Mouse (Mus musculus) liver, adult 2 months (tissue): ENCODE measurements around the gene Gxylt2. TPM values are rescaled to one million over a fixed set of nuclear protein-coding genes. Genes with fewer than 3 reads are reported as not detected.

Experiments
- DNase-seq: peaks from one replicate; pipeline ENCODE4 v3.0.0-alpha.2; 2011; ENCODE audit warnings: low read depth, low spot score; ENCODE audit errors: extremely low read depth
- H3K27ac ChIP-seq: fragments of 200-500 bp; replicated peaks from 2 replicates; pipeline ENCODE4 v1.5.1; 2012; ENCODE audit warnings: low read depth, mild to moderate bottlenecking, control low read depth, inconsistent platforms, low read length; ENCODE audit not compliant: insufficient read depth
- H3K27me3 ChIP-seq: fragments of 200-500 bp; 2 replicates; pipeline ENCODE4 v1.6.1; 2012; ENCODE audit warnings: mild to moderate bottlenecking, moderate library complexity, low read length, inconsistent platforms; ENCODE audit not compliant: control insufficient read depth, insufficient read depth
- H3K36me3 ChIP-seq: fragments of 200-500 bp; 2 replicates; pipeline ENCODE4 v1.6.1; 2012; ENCODE audit warnings: low read length, inconsistent platforms; ENCODE audit not compliant: control insufficient read depth, insufficient read depth
- H3K4me1 ChIP-seq: fragments of 200-500 bp; 2 replicates; pipeline ENCODE4 v1.6.1; 2011; ENCODE audit warnings: low read length; ENCODE audit not compliant: control insufficient read depth, insufficient read depth
- H3K4me3 ChIP-seq: fragments of 200-500 bp; 2 replicates; pipeline ENCODE4 v1.5.1; 2011; ENCODE audit warnings: low read depth, mild to moderate bottlenecking, control low read depth, low read length, moderate library complexity; ENCODE audit not compliant: insufficient read depth
- H3K79me2 ChIP-seq: fragments of 200-500 bp; 2 replicates; pipeline ENCODE4 v1.6.1; 2012; ENCODE audit warnings: inconsistent platforms, mild to moderate bottlenecking, low read length, moderate library complexity; ENCODE audit not compliant: control insufficient read depth, insufficient read depth
- H3K9ac ChIP-seq: fragments of 200-500 bp; 2 replicates; pipeline ENCODE4 v1.6.1; 2012; ENCODE audit warnings: low read depth, mild to moderate bottlenecking, control low read depth, inconsistent platforms, low read length
- CTCF ChIP-seq: fragments of 200-500 bp; IDR thresholded peaks from 2 replicates; pipeline ENCODE4 v1.5.1; 2011; ENCODE audit warnings: low read depth, low read length, control low read depth
- POLR2A ChIP-seq: fragments of 200-500 bp; IDR thresholded peaks from 2 replicates; pipeline ENCODE4 v1.6.1; 2011; ENCODE audit warnings: low read length, control low read depth; ENCODE audit not compliant: insufficient read depth; ENCODE audit errors: extremely low read depth
- WGBS: fragments of 180-500 bp; shearing (Covaris S2); methylation state at CpG from one replicate; pipeline ENCODE4 v1.1.7; 2018; 5-methylcytosine and 5-hydroxymethylcytosine counted together
- polyA plus RNA-seq: library from polyadenylated mRNA; depleted of rRNA; stranded (reverse); fragments of >200 nt; gene quantifications from 2 replicates; pipeline ENCODE4 v1.2.3, GENCODE M21; 2012; rRNA removed
- total RNA-seq: library from RNA; depleted of rRNA; stranded (reverse); fragments of >200 nt; gene quantifications from 2 replicates; pipeline ENCODE4 v1.2.3, GENCODE M21; 2014; rRNA removed

The Gxylt2 gene
- total and polyA plus RNA-seq, 2 experiments, result under 0.01 TPM; not detected in 1

GRCm38 (mm10) chr6:100847264-100847663, 142.7 kb downstream of the Gxylt2 start:
- TF ChIP-seq POLR2A (no peak), CTCF (no peak)
- DNase-seq, result no peak
- peaks cover 16% of the 10 kb centered on the region for H3K36me3 ChIP-seq
- H3K79me2 ChIP-seq, result peaks cover 24% of the 10 kb centered on the region
- H3K9ac ChIP-seq, result no peak overlapping the region
- H3K27ac ChIP-seq, result no peak overlapping the region
- H3K27me3 ChIP-seq, result no peaks in the 10 kb centered on the region
- 95% methylated on average over 5 of the region's 5 CpGs for WGBS
- no peak overlapping the region for H3K4me3 ChIP-seq
- H3K4me1 ChIP-seq, result peaks cover 23% of the 10 kb centered on the region

- Histone ChIP-seq H3K36me3 (peaks cover 10% of the 10 kb centered on the region), H3K4me1 (peaks cover 23% of the 10 kb centered on the region), H3K27me3 (no peaks in the 10 kb centered on the region), H3K79me2 (peaks cover 16% of the 10 kb centered on the region), H3K9ac (no peak overlapping the region), H3K4me3 (no peak overlapping the region), H3K27ac (no peak overlapping the region)
- TF ChIP-seq CTCF, result no peak
- no peak for TF ChIP-seq POLR2A
- DNase-seq, result peak; percentile 37
- 77% methylated on average over 9 of the region's 9 CpGs for WGBS
Measured at GRCm38 (mm10) chr6:100848682-100849375, 144.3 kb downstream of the Gxylt2 start.

- H3K36me3 ChIP-seq, result peaks cover 11% of the 10 kb centered on the region
- TF ChIP-seq POLR2A, result no peak
- no peak for TF ChIP-seq CTCF
- no peak overlapping the region for H3K27ac ChIP-seq
Measured at GRCm38 (mm10) chr6:100850671-100851081, 146.1 kb downstream of the Gxylt2 start.

GRCm38 (mm10) chr6:100851083-100851482, 146.5 kb downstream of the Gxylt2 start:
- H3K4me1 ChIP-seq, result peaks cover 23% of the 10 kb centered on the region
- no peak overlapping the region for H3K27ac ChIP-seq
- no peak overlapping the region for H3K9ac ChIP-seq
- H3K27me3 ChIP-seq, result no peaks in the 10 kb centered on the region
- TF ChIP-seq POLR2A (no peak), CTCF (no peak)
- 70% methylated on average over 5 of the region's 5 CpGs for WGBS
- no peak for DNase-seq
- H3K79me2 ChIP-seq, result peaks cover 19% of the 10 kb centered on the region
- peaks cover 11% of the 10 kb centered on the region for H3K36me3 ChIP-seq
- no peak overlapping the region for H3K4me3 ChIP-seq

More at GRCm38 (mm10) chr6:100850671-100851081, 146.1 kb downstream of the Gxylt2 start:
- Histone ChIP-seq H3K4me1 (peaks cover 23% of the 10 kb centered on the region), H3K4me3 (no peak overlapping the region), H3K27me3 (no peaks in the 10 kb centered on the region), H3K9ac (no peak overlapping the region), H3K79me2 (peaks cover 18% of the 10 kb centered on the region)
- peak; percentile 48 for DNase-seq
- WGBS, result 64% methylated on average over 9 of the region's 9 CpGs

Other genes starting within 250 kb of the Gxylt2 start
- gene Shq1, start 33.6 kb upstream of the Gxylt2 start, total RNA-seq, result 4.0 and 4.3 TPM in 2 replicates
- 3.2 and 4.2 TPM in 2 replicates for gene Shq1, start 33.6 kb upstream of the Gxylt2 start, polyA plus RNA-seq
- gene Ppp4r2, start 128.9 kb downstream of the Gxylt2 start, total RNA-seq, result 27.4 and 28.1 TPM in 2 replicates
- gene Ppp4r2, start 128.9 kb downstream of the Gxylt2 start, polyA plus RNA-seq, result 8.3 and 10.6 TPM in 2 replicates